Mouse (Mus musculus): Measurements from ENCODE around the gene Rptor.

DNA sequence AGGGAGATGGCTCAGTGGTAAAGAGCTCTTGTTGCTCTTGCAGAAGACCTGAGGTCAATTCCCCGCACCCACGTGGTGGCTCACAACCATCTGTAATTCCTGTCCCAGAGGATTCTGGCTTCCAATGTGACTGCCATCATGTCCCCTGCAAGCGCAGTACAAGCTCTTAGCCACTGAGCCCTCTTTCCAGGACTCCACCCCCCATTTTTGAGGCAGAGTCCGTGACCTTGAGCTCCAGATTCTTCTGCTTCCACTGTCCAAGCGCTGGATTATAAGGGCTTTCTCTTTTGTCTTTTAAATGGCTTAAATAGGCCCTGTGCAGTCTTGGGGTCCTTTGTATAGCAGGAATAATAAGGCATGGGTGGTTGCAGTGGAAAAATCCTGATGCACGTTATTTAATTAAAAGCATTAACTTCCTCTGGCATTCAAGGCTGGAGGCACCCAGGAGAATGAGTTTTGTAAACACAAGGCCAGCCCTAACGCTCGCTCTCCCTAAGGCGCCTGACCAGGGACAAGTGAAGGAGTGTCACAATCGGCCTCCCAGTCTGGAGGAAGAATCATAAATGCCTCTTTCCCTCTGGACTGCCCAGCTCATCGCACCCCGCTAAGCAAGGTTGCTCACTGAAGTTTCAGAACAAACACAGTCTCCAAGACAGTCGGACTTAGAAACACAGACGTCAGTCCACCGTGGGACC is 30.2 kb upstream of the Rptor start:
- TF ChIP-seq CTCF (IDR thresholded peaks at IDR 0.05 in 2 of 3, conservative IDR thresholded peaks at IDR 0.05 in 1 of 3; ENCODE audit: control insufficient read depth in 1 of 3, insufficient read depth in 1 of 3, low read depth in 2 of 3, low read length in 3 of 3, poor library complexity in 1 of 3, severe bottlenecking in 1 of 3): no peak
- TF ChIP-seq UBTF (IDR thresholded peaks at IDR 0.05; ENCODE audit: borderline replicate concordance, insufficient read depth, low read depth, low read length): no peak
- TF ChIP-seq RAD21 (IDR thresholded peaks at IDR 0.05; ENCODE audit: low read depth, low read length): no peak
- TF ChIP-seq POLR2A (IDR thresholded peaks at IDR 0.05; ENCODE audit: control insufficient read depth in 1 of 2, insufficient read depth in 1 of 2, low read depth in 1 of 2, low read length in 2 of 2, poor library complexity in 1 of 2): no peak
- no peak for TF ChIP-seq E2F4 (IDR thresholded peaks at IDR 0.05; ENCODE audit: borderline replicate concordance, low read depth, low read length)

Data from MEL (cell line).